Mouse (Mus musculus) liver, embryonic 14.5 days (tissue): ENCODE measurements around the gene Rhoj. TPM values are rescaled to one million over a fixed set of nuclear protein-coding genes. Genes with fewer than 3 reads are reported as not detected.

Source experiments
- ATAC-seq: fragments of 200-750 bp; cut with Nextera tagmentation; 2 replicates; pipeline ENCODE4 v1.8.0; 2017; ENCODE audit warnings: moderate number of reproducible peaks, mild to moderate bottlenecking, moderate library complexity; ENCODE audit not compliant: insufficient read depth
- DNase-seq, 3 experiments: peaks; one replicate each; pipeline ENCODE4 v3.0.0-alpha.2; 2012 to 2013; ENCODE audit warnings: low read depth in 3 of 3, low spot score in 3 of 3
- H3K27ac ChIP-seq: fragments of 300-500 bp; sonication (generic); 2 replicates; pipeline ENCODE4 v1.5.1; 2014; ENCODE audit warnings: moderate library complexity, mild to moderate bottlenecking, control low read depth, inconsistent platforms
- H3K27me3 ChIP-seq: fragments of 300-500 bp; sonication (generic); 2 replicates; pipeline ENCODE4 v1.6.1; 2014; ENCODE audit warnings: mild to moderate bottlenecking, low read length, moderate library complexity; ENCODE audit not compliant: control insufficient read depth, insufficient read depth
- H3K36me3 ChIP-seq: fragments of 300-500 bp; sonication (generic); replicated peaks from 2 replicates; pipeline ENCODE4 v1.6.1; 2014; ENCODE audit warnings: low read depth; ENCODE audit not compliant: control insufficient read depth, insufficient read depth
- H3K4me1 ChIP-seq, 2 experiments: fragments of 200-500 bp in 1 of 2; fragments of 300-500 bp in 1 of 2; sonication (generic) in 1 of 2; replicated peaks; 2 replicates each; pipeline ENCODE4 v1.6.1; 2012 to 2014; ENCODE audit warnings: antibody characterized with exemption in 1 of 2, inconsistent platforms in 1 of 2, low read length in 1 of 2; ENCODE audit not compliant: control insufficient read depth in 2 of 2, insufficient read depth in 2 of 2
- H3K4me2 ChIP-seq: fragments of 300-500 bp; sonication (generic); 2 replicates; pipeline ENCODE4 v1.6.1; 2014; ENCODE audit warnings: low read depth, mild to moderate bottlenecking, control low read depth, moderate library complexity
- H3K4me3 ChIP-seq, 2 experiments: fragments of 200-500 bp in 1 of 2; fragments of 300-500 bp in 1 of 2; sonication (generic) in 1 of 2; 2 replicates each; pipeline ENCODE4 v1.5.1; 2012 to 2014; ENCODE audit warnings: low read depth in 2 of 2, low read length in 2 of 2, mild to moderate bottlenecking in 2 of 2, control low read depth in 1 of 2, inconsistent platforms in 1 of 2, moderate library complexity in 1 of 2; ENCODE audit not compliant: insufficient read depth in 1 of 2
- H3K9ac ChIP-seq: fragments of 300-500 bp; sonication (generic); replicated peaks from 2 replicates; pipeline ENCODE4 v1.6.1; 2014; ENCODE audit warnings: mild to moderate bottlenecking, control low read depth, moderate library complexity
- H3K9me3 ChIP-seq: fragments of 300-500 bp; sonication (generic); 2 replicates; pipeline ENCODE4 v1.6.1; 2016; ENCODE audit warnings: low read length, mixed read lengths; ENCODE audit not compliant: control insufficient read depth
- CTCF ChIP-seq: IDR thresholded peaks from 2 replicates; pipeline ENCODE4 v1.5.1; 2016; ENCODE audit warnings: antibody characterized with exemption, low read depth, control low read depth
- EP300 ChIP-seq: IDR thresholded peaks from 2 replicates; pipeline ENCODE4 v1.6.1; 2016; ENCODE audit warnings: antibody characterized with exemption, low read depth
- WGBS: fragments of 180-500 bp; shearing (Covaris S2); extraction: QIAGEN DNeasy Blood & Tissue Kit; methylation state at CpG from one replicate; pipeline ENCODE4 v1.1.7; 2014; ENCODE audit not compliant: insufficient replicate concordance; 5-methylcytosine and 5-hydroxymethylcytosine counted together
- polyA plus RNA-seq, 2 experiments: library from polyadenylated mRNA; depleted of rRNA in 1 of 2; stranded (reverse) in 1 of 2; unstranded in 1 of 2; fragments of >200 nt; fragmentation: Nextera tagmentation in 1 of 2; extraction: Ambion mirVana in 1 of 2; gene quantifications; 2 replicates each; pipeline versions ENCODE4 v1.2.1 to v1.2.3; 2012 to 2014

Gene Rhoj
- polyA plus RNA-seq, 2 experiments: 3.1 to 4.4 TPM

DNA sequence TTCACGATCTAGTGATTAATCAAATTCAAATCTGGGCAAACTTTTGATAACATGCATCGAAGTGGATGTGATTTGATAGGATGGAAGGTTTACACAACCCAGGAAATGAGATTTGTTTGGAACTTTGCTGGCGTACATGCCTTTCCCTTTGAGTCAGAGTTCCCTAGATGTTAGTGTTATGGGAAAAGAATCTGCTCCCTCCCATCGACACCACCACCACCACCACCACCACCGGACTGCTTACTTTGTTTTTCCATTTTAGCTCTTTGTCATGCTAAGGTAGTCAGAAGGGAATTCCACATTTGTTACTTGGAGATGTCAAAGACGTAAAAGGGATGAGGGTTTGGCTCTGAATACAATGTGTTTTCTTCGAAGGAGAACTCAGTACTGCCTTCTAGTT lies 46.2 kb downstream of the Rhoj start:
- Histone ChIP-seq H3K4me3 (no peak overlapping the region), H3K36me3 (no peaks in the 10 kb centered on the region), H3K9ac (no peak overlapping the region), H3K9me3 (no peaks in the 10 kb centered on the region), H3K27ac (no peak overlapping the region), H3K4me1 (no peaks in the 10 kb centered on the region), H3K27me3 (no peaks in the 10 kb centered on the region), H3K4me2 (no peak overlapping the region)
- WGBS: 59% methylated on average over 7 of the region's 7 CpGs
- TF ChIP-seq CTCF (no peak), EP300 (no peak)
- ATAC-seq (no peak), DNase-seq (no peak)

DNA sequence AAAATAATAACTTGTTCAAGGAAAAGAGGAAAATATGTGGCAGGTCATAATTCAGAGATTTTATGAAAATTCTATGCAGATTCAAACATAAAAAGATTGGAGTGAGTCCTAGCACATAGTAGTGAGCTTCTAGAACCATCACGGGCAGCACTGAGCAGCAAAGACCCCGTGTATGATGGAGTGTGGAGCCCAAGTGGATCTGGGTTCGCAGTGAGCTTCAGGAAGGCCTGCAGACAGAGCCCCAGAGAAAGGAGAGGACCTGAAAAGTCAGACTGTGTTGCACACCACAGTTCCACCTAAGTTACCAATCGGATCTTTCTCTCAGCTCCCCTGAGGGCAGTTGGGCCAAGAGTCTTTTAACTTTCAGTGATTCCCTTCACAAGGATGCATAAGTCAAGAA lies 49.7 kb downstream of the Rhoj start:
- 65% methylated on average over 4 of the region's 4 CpGs for WGBS
- H3K9me3 ChIP-seq: no peaks in the 10 kb centered on the region
- no peak overlapping the region for H3K4me2 ChIP-seq
- no peaks in the 10 kb centered on the region for H3K27me3 ChIP-seq
- no peak overlapping the region for H3K4me3 ChIP-seq
- H3K4me1 ChIP-seq: no peaks in the 10 kb centered on the region
- no peaks in the 10 kb centered on the region for H3K36me3 ChIP-seq
- H3K9ac ChIP-seq: no peak overlapping the region
- DNase-seq: no peak
- no peak for ATAC-seq
- H3K27ac ChIP-seq: no peak overlapping the region
- no peak for TF ChIP-seq EP300

DNA sequence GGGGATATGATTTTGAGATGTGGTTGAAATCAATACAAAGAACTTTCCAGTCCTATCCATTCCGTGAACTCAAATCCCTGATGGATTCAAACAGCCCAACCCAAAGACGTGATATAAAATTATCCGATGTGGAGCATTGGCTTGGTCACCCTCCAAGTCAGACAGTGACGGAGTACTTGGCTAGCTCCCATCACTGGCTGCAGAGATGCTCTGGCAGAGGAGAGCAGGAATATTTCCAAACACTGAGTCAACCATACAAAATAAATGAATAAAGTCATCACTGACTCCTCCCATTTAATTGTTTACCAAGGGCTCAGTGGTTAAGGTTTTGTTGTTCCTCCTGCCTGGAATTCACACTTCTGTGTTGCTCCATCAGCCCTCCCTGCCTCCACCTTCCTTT lies 50.6 kb downstream of the Rhoj start:
- Histone ChIP-seq H3K4me2 (no peak overlapping the region), H3K27me3 (no peaks in the 10 kb centered on the region), H3K4me1 (no peaks in the 10 kb centered on the region), H3K9me3 (no peaks in the 10 kb centered on the region), H3K36me3 (no peaks in the 10 kb centered on the region), H3K4me3 (no peak overlapping the region), H3K9ac (no peak overlapping the region), H3K27ac (no peak overlapping the region)
- 70% methylated on average over 4 of the region's 4 CpGs for WGBS
- TF ChIP-seq EP300: no peak
- TF ChIP-seq CTCF: no peak
- DNase-seq: no peak
- no peak for ATAC-seq

GRCm38 (mm10) chr12:75359500-75359899 lies 51.4 kb downstream of the Rhoj start:
- TF ChIP-seq CTCF: no peak
- no peak for TF ChIP-seq EP300
- Histone ChIP-seq H3K27ac (no peak overlapping the region), H3K9me3 (no peaks in the 10 kb centered on the region), H3K27me3 (no peaks in the 10 kb centered on the region), H3K4me3 (no peak overlapping the region), H3K9ac (no peak overlapping the region), H3K4me1 (no peaks in the 10 kb centered on the region), H3K36me3 (no peaks in the 10 kb centered on the region), H3K4me2 (no peak overlapping the region)
- ATAC-seq (no peak), DNase-seq (no peak)
- 53% methylated on average over 2 of the region's 2 CpGs for WGBS

GRCm38 (mm10) chr12:75359921-75360482 lies 51.9 kb downstream of the Rhoj start:
- DNase-seq (no peak), ATAC-seq (no peak)
- Histone ChIP-seq H3K27me3 (no peaks in the 10 kb centered on the region), H3K36me3 (no peaks in the 10 kb centered on the region), H3K27ac (no peak overlapping the region), H3K9me3 (no peaks in the 10 kb centered on the region), H3K4me3 (no peak overlapping the region), H3K4me2 (no peak overlapping the region), H3K4me1 (no peaks in the 10 kb centered on the region), H3K9ac (no peak overlapping the region)
- 55% methylated on average over 5 of the region's 5 CpGs for WGBS
- TF ChIP-seq CTCF (no peak), EP300 (no peak)
